Mouse (Mus musculus) right cerebral cortex, adult 18-20 months (tissue): ENCODE measurements around the gene Prkce.

Source experiments
- DNase-seq: peaks from one replicate; pipeline ENCODE4 v3.0.0; 2022; ENCODE audit warnings: mixed read lengths

Gene Prkce

DNA sequence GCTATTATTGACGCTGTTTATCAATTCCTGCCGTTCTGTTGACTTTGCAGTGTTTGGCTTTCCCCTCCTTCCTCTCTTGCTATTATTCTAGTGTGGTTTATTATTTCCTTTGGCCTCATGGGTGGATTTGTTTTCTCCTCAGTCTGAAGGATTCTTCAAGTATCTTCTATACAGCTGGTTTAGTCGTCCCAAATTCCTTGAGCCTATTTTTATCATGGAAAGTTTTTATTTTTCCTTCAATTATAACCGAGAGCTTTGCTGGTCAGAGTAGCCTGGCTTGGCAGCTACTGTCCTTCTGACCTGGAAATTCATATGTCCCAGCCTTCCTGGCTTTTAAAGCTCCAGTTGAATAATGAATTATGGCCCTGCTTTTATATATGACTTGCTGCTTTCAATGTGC lies 361.8 kb downstream of the Prkce start:
- DNase-seq = no peak

DNA sequence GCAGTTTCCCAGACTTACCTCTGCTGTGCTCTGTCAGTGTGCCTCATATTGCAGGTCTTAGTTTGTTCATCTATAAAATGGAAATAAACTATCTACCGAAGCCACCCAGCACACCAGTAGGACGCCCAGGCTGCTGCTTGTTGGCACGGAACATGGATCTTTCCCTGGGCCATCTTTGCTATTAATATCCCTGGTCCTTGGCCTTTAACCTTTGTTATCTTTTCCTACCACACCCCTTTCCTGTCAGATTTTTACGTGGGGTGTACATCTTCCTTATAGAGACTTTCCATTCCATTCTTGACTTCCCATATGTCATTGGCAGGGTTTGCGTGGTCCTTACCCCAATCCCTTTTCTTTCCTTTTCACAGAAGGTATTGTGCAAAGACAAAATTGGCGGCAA lies 363.6 kb downstream of the Prkce start:
- DNase-seq = no peak

DNA sequence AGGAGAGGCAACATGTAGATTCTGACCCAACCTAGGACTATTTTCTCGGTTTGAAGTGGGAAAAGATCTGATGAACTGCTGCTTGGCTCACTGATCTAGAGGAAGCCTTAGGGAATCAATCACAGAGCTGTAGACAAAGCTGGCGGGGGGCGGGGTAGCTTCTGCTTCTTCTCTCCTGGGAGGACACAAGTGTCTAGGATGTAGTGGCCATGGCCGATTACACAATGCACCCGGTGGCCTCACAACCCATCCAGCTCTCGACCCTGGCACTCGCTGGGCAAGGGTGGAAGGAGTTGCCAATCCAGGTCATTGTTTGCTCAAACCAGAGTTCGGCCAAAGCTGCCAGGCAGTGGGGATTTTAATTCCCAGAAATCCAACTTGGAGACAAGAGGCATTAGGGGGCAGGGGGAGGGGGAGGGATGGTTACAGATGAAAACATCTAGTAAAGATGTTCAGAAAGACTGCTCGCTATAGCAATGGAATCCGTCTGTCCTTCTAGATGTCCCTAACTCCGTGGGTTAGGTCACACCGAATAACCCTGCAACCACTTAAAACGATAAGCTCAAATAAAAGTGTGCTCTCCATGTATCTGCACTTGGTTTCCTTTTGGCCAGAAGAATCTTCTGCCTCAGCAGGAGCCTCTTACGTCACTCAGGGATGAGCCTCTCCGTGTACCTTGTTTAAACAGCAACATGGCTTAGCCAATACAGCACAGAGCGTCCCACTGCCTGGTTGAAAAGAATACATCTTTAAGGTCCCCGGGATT lies 365.4 kb downstream of the Prkce start:
- DNase-seq = no peak

DNA sequence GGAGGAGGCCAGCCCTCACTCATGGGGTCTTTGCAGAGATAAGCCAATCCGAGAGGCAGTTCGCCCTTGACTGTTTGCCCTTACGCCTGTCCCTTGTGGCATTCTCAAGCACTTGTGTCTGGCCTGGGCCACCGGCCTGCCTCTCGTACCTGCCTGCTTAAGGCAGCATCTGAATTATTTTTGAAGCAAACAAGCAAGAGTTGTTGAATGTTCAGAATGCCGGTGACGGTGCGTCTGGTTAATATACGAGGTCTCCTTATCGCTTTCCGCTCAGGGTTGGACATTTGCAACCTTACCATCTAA lies 365.9 kb downstream of the Prkce start:
- no peak for DNase-seq

DNA sequence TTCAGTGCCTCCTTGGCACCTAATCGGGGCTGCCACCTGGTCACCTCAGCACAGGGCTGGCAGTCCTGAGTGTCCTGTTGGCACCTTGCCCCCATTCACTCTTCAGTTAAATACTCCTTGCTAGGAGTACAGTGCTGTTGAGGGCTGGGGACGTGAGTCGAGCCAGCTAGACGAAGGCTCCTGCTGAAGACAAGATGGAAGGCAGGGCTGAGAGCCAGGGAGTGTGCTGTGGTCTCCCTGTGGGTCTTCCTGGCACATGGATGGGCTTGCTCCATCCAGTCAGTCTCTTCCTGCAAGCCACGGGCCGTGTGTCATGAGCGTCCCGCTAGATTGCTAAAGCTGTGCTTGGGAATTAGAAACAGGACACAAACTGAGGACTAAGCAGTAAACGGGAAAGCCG lies 367.5 kb downstream of the Prkce start:
- DNase-seq = no peak

DNA sequence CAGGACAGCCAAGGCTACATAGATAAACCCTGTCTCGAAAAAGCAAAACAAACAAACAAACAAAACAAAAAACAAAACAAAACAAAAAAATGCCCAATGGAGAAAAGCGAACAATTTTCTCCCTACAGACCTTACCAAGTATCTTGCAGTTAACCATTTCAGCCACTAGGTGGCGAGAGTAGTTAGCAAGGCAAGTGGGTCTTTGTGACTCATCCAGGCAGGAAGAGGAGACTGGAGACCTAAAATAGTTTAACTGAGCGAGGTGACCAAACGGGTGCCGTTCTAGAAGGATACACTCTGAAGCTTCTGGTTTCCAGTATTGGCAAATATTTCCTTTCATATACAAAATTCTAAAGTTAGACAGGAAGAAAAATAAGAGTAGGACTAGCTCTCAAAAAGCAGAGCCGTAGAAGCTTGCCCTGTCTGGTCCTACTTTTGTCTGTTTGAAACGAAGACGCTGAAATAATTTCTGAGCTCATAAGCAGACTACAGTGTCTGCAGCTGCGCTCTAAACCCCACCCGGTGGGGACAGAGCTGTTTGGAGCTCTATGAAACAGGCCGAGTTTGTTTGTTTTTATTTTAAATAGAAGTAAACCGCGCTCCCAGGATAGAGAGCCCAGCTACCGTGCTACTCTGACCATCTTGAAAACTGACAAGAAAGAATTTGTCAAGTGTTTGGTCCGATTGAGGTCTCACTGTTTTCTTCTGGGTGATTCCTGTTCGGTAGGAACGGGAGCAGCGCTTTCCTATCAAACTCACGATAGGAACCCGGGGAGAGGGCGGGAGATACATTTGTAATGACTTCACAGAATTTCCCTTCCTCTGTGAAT lies 368.5 kb downstream of the Prkce start:
- peak; percentile 87 for DNase-seq

DNA sequence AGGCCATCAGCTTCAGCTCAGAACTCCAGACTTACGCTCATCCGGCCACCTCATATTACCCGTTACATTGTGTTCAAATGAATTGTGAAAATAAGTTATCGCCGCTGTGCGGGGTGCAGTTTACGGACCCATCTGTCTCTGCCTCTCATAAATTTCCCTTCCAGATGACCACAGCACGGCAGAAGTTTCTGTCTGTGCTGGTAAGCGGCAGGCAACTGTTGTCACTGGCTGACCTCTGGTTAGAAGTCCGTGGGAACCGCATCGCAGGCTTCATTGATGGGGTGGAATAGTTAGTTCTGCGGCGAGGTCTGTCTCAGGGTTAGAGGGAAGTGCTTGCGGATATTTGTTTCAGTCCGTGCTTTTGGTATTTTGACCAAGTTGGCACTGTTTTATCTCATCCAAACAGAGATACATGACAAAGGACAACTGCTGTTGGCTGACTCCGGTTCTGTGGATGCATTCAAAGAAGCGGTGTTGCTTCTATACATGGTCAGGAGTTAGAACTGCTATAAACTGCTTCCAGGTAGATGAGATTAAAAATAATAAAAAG lies 372.4 kb downstream of the Prkce start:
- no peak for DNase-seq

DNA sequence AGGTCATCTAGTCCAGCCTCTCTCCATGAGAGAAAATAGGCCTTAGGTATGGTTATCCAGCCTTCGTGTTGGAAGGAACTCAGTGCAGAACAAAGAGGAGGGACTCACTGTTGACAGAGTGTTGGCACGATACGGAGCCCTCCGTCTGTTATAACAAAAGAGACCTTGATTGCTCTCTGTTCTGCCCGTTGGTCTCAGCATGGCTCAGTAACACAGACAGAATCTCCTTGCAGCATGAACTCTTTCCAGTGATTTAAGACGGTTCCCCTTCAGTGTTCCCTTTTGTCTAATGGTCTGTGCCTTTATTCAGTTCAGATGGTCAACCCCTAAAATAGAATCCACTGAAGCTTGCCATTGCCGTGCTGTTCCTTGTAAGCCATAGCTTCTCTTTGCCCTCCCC lies 378.9 kb downstream of the Prkce start:
- DNase-seq = no peak

DNA sequence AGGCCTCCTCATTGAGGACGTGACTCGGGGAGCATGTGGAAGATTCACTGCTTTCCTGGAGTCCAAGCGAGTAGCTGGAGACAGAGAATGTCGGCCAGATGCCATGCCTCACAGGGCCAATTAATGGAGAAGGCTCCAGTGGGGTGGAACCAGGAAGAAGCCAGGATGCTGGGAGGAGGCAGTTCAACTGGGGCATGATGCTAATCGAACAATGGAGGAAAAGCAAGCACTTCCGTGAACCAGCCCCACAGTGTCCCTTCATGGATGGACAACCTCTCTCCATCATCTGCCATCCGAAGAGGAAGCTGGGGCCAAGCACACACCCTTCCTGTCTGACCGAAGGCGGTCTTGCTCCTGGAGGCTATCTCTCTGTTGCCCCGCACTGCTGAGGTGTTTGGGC lies 381.5 kb downstream of the Prkce start:
- DNase-seq = no peak

DNA sequence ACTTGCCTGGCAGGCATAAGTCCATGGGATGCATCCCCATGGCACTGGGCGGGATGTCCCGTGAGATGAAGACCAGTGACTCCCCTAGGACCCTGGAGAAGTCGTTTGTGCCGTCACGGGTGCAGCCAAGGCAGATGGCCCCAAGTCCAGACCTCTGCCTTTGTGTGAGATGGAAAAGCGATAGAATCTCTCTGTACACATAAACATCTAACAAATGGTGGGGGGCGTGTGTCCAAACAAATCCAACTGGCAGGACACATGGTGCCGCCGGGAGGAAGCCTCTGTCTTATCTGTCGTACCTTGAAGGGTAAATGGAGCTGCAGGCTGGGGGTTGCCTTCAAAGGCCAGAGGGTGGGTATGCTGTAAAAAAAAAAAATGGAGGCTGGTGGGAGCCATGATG lies 384.0 kb downstream of the Prkce start:
- DNase-seq = no peak

DNA sequence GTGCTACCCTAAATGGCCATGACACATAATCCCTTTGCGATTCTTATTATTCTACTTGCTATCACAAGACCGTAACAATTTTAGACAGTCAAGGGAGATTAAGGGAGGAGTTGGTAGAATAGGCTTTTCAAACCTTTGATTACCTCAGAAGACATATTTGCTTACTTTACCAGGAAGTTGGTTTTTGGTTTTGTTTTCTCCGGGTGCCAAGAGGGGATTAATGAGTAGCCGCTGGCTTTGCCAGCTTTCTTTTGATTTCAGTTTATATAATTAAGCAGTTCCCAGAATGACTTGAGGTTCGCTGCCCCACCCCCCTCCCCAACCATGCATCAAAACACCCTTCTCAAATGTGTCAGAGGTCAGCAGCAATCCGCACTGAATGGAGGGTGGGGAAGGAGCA lies 384.4 kb downstream of the Prkce start:
- no peak for DNase-seq

DNA sequence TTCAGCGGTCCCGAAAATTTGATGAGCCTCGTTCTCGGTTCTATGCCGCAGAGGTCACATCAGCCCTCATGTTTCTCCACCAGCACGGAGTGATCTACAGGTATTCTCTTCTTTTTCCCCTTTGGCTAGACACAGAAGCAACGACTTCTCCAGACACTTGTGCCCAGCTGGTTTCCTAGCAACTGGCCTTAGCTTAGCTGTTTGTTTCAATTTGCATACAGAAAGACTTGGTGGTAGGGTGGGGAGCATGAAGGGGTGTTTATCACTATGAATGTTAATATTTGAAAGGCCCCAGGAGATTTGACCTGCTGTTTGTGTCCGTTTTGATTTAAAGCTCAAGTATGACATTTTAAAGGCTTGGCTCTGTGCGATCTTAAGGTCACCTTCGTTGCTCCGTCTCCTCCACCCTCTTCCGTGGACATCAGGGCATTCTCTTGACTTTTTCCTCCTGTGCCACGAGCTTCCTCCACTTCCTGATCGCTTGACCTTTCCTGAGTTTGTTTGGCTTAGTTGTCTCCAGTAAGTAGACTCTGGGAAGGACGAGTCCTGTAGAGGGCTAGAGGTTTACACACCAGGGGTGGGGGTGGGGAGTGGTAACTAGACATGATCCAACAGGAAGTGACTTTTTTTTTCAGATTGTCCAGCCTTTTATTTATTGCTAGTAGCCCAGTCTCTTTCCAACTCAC lies 391.8 kb downstream of the Prkce start:
- no peak for DNase-seq

DNA sequence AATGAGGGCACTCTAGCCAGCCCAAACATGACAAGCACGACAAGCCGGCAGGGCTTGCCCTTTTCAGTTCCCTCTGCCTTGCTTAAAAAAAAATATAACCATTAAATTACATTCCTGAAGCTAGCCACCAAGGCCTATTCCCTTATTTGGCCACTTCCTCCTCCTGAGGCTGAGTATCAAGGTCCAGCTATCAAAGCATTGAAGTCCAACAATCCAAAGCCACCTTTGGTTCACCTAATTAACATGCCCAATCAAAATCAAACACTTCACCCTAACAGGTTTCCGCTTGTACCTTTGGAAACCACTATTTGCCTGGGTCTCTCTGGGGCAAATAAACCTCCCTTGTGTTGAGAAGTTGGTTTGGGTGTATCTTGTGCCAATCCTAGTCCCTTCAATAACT lies 392.9 kb downstream of the Prkce start:
- no peak for DNase-seq

DNA sequence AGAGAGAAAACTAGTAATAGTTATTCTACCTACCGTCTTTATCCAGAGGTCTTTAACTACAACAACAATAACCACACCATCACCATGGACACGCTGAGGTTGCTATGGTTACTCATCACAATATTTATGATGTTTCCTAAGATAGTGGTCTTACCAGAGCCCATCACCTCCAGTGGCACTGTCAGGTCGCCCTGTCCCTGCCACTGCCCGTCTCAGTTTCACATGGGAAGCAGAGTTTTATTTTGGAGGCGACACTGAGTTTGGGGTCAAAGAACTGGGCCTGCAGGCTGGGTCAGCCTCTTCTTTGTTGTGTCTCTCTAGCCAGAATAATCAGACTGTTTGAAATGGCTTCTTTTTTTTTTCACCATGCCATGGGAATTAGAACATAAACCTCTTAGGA lies 402.9 kb downstream of the Prkce start:
- no peak for DNase-seq

DNA sequence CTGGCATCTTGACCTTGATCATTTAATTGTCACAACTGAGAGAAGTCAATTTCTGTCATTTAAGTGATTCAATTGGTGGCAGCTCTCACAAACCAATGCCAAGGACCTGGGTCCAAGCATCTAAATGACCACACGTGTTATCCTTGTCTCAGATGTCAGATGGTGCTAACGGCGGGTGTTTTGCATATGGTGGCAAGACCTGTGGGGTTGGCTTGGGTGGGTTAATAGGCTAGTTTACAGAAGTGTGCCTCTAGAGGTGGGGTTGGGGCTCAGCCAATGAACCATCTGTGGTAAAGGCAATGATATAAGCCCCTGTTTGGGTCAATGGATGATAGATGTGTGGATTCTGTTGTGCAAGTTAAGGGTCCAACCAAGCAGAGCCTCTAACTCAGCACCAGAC lies 403.7 kb downstream of the Prkce start:
- DNase-seq = no peak

DNA sequence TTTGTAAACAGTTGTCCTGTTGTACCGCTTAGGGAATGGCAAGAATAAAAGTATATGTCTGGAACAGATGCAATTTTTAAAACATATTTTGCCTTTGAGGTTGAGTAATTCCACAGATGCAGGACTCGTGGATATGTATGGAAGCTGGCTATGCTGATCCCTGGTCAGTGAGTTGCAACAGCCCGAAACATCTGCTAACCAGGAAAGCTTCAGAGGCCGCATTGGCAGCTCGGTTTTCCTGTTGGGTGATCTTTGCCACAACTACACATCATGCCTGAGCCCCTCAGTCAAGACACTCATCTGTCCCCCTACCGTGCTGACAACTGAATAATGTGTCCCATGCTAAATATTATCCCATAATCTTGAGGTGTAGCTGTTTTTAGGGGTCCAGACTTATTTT lies 404.6 kb downstream of the Prkce start:
- DNase-seq = no peak

DNA sequence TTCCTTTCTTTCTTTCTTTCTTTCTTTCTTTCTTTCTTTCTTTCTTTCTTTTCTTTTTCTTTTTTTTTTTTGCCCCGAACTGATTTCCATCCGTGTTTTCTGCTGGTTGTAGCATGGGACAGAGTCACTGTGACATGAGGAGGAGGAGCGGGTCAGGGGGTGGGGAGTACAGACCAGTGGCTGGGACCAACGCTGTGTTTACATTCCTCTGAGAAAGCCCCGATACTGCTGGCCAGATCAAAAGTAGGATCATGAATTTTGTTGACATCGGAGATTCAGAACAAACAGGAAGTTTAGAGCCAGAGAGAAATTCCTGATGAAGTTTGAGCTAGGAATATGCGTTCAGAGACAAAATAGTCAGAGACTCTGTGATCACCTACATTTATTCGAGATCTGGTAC lies 405.0 kb downstream of the Prkce start:
- DNase-seq = no peak

DNA sequence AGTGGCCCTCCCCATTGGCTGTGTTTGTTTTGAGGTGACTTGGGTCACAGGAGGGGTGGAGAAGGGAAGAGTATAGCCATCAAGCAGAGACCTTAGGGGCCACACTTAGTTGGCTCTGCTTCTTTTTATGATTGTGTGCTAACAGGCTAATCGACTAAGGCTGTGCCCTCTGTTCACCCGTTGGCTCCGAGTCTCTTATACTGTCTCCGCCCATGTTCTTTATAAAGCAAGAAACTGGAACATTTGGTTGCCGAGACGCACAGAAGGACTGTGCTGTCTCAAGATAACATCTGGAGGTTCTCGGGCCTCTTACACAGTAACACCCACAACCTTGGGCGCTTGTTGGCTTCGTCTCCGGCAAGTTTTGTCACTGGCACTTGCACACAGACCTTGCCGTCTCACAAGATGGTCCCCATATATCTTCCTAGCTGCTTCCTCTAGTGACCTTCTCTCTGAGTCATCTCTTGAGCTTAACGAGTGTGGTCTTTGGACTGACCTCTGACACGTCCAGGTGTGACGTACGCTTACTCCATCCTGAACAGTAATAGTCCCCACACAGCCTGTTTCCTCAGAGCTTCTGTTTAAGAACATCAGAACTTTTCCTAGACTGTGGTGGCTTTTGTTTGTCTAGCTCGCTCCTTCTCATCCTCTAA lies 406.1 kb downstream of the Prkce start:
- peak; percentile 14 for DNase-seq

DNA sequence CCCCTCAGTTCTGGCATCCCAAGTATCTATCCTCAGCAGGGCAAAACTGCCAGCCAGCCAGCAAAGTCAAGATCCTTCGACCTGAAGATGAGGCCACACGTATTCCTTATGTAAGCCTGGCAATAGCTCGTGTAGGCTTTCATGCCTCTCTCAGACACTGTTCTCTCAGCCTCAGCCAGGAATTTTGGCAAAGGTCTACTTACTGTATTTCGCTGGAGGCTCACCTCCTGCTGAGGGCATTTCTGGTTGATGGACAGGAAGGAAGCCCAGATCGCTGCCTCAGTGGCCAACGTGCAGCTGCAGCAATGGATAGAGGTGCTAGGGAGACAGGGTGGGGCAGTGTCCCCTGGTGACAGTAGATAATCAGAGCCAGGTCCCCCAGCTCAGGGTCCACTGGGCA lies 413.1 kb downstream of the Prkce start:
- DNase-seq = no peak

DNA sequence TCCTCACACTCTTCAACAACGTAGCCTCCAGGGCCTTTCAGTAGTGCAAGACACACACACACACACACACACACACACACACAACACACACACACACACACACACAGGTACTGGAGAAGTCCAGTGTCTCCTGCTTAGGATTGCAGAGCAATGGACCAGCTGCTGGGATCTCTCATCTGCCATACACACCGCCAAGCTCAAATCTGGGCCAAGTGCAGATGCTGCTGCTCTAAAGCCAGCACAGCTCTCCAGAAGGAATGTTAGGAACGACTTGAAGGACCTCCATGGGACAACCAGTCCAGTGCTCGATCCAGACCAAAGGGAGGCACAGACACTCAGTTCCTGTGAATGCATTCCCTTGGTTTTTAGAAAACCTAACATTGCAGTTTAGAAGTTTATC lies 414.8 kb downstream of the Prkce start:
- DNase-seq = no peak

DNA sequence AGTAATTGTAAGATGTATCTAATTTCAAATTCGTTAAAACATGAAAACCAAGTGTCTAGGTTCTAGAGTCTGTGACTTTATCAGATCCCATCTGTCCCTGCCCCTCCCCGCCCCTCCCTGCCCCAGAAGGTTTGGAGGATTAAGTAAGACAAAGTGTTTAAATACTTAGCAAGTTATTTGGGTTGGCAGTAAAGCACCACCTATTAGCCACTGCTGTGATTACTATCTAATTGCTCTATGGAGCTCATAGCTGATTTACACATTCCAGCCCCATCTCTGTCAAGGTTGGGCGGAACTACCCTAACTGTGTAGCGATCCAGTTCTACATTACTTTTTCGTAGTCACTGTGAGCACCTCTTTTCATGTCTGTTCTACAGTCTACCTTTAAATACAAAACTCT lies 418.9 kb downstream of the Prkce start:
- DNase-seq = no peak

DNA sequence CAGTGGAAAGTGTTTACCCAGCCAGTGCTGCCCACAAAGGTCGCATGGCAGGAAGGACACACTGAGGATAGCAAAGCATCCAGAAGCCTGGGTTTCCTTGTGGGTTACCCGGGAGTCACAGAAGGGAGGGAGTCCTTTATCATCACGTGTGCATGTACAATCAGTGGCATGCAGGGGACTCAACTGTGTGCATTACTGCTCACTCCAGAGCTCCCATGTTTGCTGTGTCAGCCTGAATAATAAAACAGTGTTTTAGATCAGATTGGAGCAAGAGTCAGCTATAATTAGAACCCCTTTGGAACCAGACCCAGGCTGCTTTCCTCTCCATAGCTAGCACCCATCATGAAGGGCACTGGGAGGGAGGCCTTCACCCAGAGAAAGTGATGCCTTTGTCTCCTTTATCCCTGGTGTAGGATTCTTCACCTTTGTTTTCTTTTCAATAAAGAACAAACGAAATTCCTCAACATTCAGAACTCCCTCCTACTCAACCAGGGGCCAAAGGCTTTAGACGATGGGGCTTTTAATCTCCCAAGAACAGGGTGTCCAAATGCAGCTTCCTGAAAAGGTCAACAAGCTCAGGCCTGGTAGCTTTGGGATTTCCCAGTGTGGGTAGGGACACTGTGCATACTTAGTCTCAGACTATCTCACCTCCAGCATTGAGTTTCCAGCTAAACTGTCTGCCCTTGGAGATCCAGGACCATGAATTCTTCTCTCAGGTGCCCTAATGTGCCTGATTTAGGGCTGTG lies 421.3 kb downstream of the Prkce start:
- no peak for DNase-seq

DNA sequence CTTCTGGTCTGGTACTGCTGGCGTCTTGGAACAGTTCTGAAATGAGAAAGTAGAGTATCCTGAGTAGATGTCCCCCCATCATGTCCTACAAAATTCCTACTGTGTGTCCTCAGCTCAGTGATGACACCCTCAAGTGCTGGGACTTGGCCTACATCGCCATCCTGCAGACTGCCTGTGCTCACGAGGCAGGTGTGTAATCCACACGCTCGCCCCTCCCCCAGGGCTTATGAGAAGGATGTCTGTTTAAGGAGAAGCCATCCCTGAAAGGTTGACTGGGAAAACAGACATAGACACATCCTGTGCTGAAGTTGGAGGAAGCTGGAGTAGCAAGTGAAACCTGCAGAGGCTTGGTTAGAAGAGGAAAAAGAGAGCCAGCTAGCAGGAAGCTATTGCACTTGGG lies 422.1 kb downstream of the Prkce start:
- no peak for DNase-seq
